Comparison of ENCODE assay signal across 8 mouse cellular contexts in the genomic region with DNA sequence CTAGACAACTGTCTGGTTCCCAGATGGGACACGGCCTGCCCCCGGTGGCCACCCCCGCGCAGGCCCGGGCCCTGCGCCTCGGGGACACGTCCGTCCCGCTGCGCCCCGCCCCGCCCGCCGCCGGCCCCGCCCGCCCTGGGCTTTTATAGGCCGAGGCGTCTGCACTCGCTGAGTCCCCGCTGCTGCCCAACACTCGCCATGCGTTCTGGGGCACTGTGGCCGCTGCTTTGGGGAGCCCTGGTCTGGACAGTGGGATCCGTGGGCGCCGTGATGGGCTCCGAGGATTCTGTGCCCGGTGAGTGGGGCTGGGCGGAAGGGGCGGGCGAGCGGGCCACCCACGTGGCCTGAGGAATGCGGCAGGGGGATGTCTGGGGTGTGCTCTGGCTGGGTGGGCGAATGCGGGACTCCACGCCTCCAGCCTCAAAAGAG. TPM values are rescaled to one million over a fixed set of nuclear protein-coding genes. Genes with fewer than 3 reads are reported as not detected.
DNase-seq lines count a peak whose midpoint lies in the region; ATAC-seq and TF ChIP-seq lines count a peak whose summit lies in the region.

A gene (plus strand): TSS at position 170 of the 429 bp plus-strand sequence.

- peak within 1 kb of the TSS; percentile 18; the same call in 1 of the 2 replicates for H3K4me3 ChIP-seq in bone marrow macrophage, adult 2 months (ENCODE audit: insufficient read depth, low read length)
- H3K4me3 ChIP-seq in liver, embryonic 15.5 days (replicated peaks), result peak within 1 kb of the TSS; percentile 40
- H3K4me3 ChIP-seq in stomach, postnatal 0 days (ENCODE audit: low read depth, low read length), result peak within 1 kb of the TSS; percentile 46

- no peak within 1 kb of the TSS for H3K9ac ChIP-seq in liver, embryonic 15.5 days
- peak within 1 kb of the TSS; percentile 63 for H3K9ac ChIP-seq in stomach, postnatal 0 days (ENCODE audit: low read length)

- 3% methylated on average over 39 of the region's 39 CpGs for WGBS in liver, embryonic 15.5 days (ENCODE audit: insufficient replicate concordance)
- 1% methylated on average over 34 of the region's 39 CpGs for WGBS in stomach, postnatal 0 days

- no peaks in the 10 kb centered on the region for H3K9me3 ChIP-seq in liver, embryonic 15.5 days (replicated peaks)
- no peaks in the 10 kb centered on the region for H3K9me3 ChIP-seq in stomach, postnatal 0 days (ENCODE audit: control insufficient read depth, low read length)

- no peak for TF ChIP-seq CTCF in bone marrow macrophage, adult 2 months (IDR thresholded peaks at IDR 0.05; ENCODE audit: low read depth, low read length)
- no peak for TF ChIP-seq CTCF in stomach, postnatal 0 days (IDR thresholded peaks at IDR 0.05; ENCODE audit: low read depth)

- H3K4me2 ChIP-seq in liver, embryonic 15.5 days, result peak within 1 kb of the TSS; percentile 65
- H3K4me2 ChIP-seq in stomach, postnatal 0 days (replicated peaks; ENCODE audit: low read depth), result peak within 1 kb of the TSS; percentile 72

- TF ChIP-seq POLR2A in bone marrow macrophage, adult 2 months (IDR thresholded peaks at IDR 0.05; ENCODE audit: borderline replicate concordance, low read depth, low read length), result no peak

- TF ChIP-seq EP300 in stomach, postnatal 0 days (optimal IDR thresholded peaks at IDR 0.05), result no peak

- DNase-seq in heart, adult 11 months, result peak; percentile 96
- no peak for DNase-seq in heart, adult 8-10 months (ENCODE audit: low spot score)
- peak; percentile 54 for DNase-seq in heart, postnatal 4 days
- peak; percentile 61 for DNase-seq in stomach, postnatal 0 days (ENCODE audit: low spot score)
- DNase-seq in gastrocnemius, adult 8-10 months (ENCODE audit: low spot score in 2 of 2), result no peak
- DNase-seq in spleen, postnatal 10 days (ENCODE audit: low spot score in 2 of 2), result no peak

- H3K4me1 ChIP-seq in bone marrow macrophage, adult 2 months (ENCODE audit: control insufficient read depth, insufficient read depth, low read length), result peaks cover 5% of the 10 kb centered on the region
- peaks cover 34% of the 10 kb centered on the region for H3K4me1 ChIP-seq in liver, embryonic 15.5 days (replicated peaks)
- peaks cover 2% of the 10 kb centered on the region; the same call in 1 of the 2 replicates for H3K4me1 ChIP-seq in stomach, postnatal 0 days (replicated peaks; ENCODE audit: control insufficient read depth, insufficient read depth)

- H3K27me3 ChIP-seq in liver, embryonic 15.5 days, result peaks cover 66% of the 10 kb centered on the region
- H3K27me3 ChIP-seq in stomach, postnatal 0 days (ENCODE audit: control insufficient read depth, insufficient read depth, low read length), result no peaks in the 10 kb centered on the region

- no peak within 1 kb of the TSS for H3K27ac ChIP-seq in bone marrow macrophage, adult 2 months (ENCODE audit: insufficient read depth, low read depth, low read length)
- H3K27ac ChIP-seq in liver, embryonic 15.5 days (replicated peaks), result no peak within 1 kb of the TSS
- peak within 1 kb of the TSS; percentile 75 for H3K27ac ChIP-seq in stomach, postnatal 0 days (replicated peaks)

- ATAC-seq in liver, embryonic 15.5 days (ENCODE audit: insufficient read depth), result no peak
- ATAC-seq in stomach, postnatal 0 days (ENCODE audit: low FRiP score, low TSS enrichment), result no peak

- H3K36me3 ChIP-seq in liver, embryonic 15.5 days (replicated peaks), result no peaks in the 10 kb centered on the region
- no peaks in the 10 kb centered on the region for H3K36me3 ChIP-seq in stomach, postnatal 0 days (ENCODE audit: control insufficient read depth, insufficient read depth, low read length)

RNA-seq across cellular contexts. Expression of the gene that starts here (rescaled TPM):
- 1 to 10 TPM; 2.9 to 5.8 (median 3.6) TPM for total RNA-seq in heart, adult 8-10 months (2022)
- 1.0 and 1.1 TPM in 2 replicates for polyA plus RNA-seq in bone marrow macrophage, adult 2 months (2012; ENCODE audit: insufficient read depth, insufficient read length, missing spikeins)
- 10 to 100 TPM; 10.3 TPM for total RNA-seq in heart, postnatal 4 days (2021)
- 0.71 and 1.0 TPM in 2 replicates for polyA plus RNA-seq in liver, embryonic 15.5 days (2015; fragmentation: Nextera tagmentation; extraction: Ambion mirVana)
- polyA plus RNA-seq in stomach, postnatal 0 days (2015; fragmentation: Nextera tagmentation; extraction: Ambion mirVana), result 14.1 and 17.6 TPM in 2 replicates
- 1 to 10 TPM in 2 of 4 experiments, under 1 TPM in 2; 0.73 to 1.2 (median 1.1) TPM for total RNA-seq in gastrocnemius, adult 8-10 months (2022)

Comparison
In these comparisons a context has a peak if more than half of its experiments do, and no peak if none do; other contexts are left out.
1. DNase-seq: peak in heart, adult 11 months (single experiment), heart, postnatal 4 days (single experiment) and stomach, postnatal 0 days (single experiment); none in heart, adult 8-10 months (single experiment), gastrocnemius, adult 8-10 months (0 of 2) and spleen, postnatal 10 days (0 of 2).
2. Peak in every context shown above with its lines, with median percentiles within 50 percentile points of each other: H3K4me3 ChIP-seq.